Mouse (Mus musculus): ENCODE data around the gene Gm21954. TPM values are rescaled to one million over a fixed set of nuclear protein-coding genes. Genes with fewer than 3 reads are reported as not detected.

Gene Gm21954
- not detected for total RNA-seq (2021)

DNA sequence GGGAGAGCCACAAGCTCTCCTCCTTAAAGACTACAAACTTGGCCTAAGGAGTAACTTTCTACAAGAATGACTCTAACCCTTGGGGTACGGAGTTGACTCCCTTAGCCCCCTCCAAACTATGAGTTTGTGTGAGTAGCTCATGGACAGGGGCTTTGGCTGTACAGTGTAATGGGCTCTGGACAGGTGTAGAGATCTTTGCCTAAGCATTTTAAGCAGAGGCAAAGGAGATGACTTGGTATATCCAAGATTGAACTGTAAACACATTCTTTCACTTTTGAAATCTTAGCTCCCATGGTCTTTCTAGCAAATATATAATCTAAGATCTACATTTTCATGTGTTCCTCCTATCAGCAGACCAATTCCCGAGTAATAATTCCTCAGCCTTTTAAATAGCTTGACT lies at the start of gene Gm21954:
TSS of gene Gm21954 (minus strand) at position 101 of the 400 bp plus-strand sequence.
- DNase-seq (ENCODE audit: extremely low spot score in 1 of 2, low spot score in 1 of 2) = no peak

DNA sequence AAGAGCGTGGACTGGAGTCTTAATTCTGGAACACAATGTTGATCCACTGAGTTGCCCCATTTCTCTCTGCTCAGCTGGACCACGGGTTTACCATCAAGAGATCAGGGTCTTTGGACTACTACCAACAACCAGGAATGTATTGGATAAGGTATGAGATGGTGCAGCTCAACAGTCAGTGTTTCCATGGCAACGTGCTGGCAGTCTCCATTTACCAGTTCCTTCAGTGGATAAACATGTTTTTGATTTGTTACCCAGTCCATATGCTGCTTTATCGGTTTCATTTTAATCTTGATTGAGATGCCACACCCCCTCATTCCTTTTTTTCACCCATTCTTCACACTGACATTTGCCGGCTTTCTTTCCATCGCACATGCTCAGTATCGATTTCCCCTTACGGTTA lies 49.8 kb upstream of the Gm21954 start:
- no peak for DNase-seq (ENCODE audit: extremely low spot score in 1 of 2, low spot score in 1 of 2)

DNA sequence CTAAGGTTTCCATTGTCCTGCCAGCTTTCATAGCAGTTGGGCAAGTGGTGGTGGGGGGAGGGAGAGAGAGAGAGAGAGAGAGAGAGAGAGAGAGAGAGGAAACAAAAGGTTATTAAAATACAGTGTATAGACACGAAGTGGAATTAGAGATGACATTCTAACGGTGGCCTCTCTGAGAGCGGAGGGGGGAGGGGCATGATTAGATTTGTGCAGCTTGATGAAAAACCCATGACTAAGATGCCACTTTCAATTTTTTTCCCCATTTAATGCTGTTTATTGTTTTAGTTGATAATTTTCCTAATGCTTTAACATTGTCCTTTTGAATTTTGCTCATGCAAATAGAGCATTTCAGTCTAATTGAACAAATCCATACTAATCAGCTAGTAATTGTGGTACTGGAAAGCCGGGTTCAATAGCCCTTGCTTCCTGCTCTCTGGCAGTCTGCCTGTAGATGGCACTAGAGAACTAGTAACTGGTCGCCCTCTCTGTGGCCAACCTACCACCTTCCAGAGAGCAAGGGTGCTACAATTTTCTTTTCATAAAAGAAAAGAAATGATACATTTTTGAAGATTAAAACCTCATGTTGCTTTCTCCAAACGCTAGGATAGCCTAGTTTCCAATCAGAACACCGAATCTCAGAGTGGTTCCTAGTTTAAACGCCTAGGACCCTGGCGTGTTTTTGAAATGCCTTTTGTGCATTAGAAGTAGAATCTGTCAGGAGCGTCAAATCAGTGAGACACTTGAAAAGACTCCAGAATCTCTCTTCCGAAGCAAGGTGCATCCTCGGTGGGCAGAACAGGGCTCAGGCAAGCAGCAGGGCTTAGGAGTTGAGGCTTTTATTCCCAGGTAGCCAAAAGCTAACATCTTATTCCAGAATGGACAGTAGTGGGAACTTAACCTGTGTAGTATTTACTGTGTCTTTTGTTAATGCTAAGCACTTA lies 48.5 kb upstream of the Gm21954 start:
- peak in 1 of 2 experiments; percentile 70 for DNase-seq (ENCODE audit: extremely low spot score in 1 of 2, low spot score in 1 of 2)

DNA sequence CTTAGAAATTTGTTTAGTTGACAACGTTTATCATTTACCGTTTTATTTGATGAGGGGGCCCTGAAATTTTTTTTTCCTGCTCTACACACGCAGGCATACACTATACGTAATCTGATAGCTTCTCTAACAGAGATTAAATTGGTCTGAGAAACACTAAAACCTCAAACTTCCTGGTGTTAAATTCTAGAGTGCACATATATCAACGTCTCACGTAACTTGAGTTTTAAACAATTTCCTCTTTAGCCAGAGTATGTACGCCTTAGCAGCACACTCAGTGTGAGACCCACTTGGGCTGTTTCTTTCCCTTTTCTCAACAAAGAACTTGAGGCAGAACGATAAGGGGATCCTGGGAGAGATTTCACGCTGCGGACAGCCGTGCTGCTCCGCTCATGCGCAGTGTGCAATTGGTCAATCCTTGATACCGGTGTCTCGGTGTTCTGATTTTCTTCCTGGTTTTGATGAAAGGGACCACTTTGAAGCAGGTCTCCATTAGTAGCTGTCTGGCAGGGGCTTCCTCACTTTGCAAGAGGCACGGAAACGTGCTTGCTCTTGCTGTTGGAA lies 45.5 kb upstream of the Gm21954 start:
- no peak for DNase-seq (ENCODE audit: extremely low spot score in 1 of 2, low spot score in 1 of 2)

DNA sequence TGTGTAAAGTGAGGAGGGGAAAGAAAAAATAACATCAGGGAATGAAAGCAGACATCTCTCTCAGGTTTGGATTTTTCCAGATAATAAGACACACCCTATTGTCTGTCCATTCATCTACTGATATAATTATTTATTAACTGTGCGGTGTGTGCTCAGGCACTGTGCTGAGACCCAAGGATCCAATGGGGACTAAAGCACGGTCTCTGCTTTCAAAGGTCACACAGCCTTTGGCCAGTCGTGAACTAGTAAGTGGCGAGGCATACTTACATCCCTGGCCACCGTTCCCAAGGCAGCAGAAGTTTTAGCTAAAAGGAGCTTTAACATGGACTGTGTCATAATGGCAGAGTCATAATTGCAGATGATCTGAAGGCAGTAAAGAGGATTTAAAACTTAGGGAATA lies 44.0 kb upstream of the Gm21954 start:
- no peak for DNase-seq (ENCODE audit: extremely low spot score in 1 of 2, low spot score in 1 of 2)

DNA sequence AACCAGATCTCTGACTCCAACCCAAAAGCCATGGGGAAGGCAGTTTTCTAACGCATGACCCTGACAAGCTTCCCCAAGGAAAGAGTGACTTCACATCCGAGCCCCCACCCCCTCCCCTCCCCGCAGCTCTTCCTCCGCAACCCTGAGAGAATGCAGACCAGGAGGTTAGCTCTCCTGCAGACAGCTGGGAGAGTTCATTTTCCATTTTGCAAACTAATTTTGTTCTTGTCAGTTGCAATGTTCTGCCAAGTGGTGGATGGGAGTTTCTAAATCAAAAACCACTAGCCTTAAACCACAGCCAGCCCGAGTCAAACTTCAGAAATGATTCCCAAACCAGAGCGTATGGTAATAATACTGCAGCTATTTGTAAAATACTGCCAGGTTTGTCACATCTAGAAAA lies 39.6 kb upstream of the Gm21954 start:
- no peak for DNase-seq (ENCODE audit: extremely low spot score in 1 of 2, low spot score in 1 of 2)

DNA sequence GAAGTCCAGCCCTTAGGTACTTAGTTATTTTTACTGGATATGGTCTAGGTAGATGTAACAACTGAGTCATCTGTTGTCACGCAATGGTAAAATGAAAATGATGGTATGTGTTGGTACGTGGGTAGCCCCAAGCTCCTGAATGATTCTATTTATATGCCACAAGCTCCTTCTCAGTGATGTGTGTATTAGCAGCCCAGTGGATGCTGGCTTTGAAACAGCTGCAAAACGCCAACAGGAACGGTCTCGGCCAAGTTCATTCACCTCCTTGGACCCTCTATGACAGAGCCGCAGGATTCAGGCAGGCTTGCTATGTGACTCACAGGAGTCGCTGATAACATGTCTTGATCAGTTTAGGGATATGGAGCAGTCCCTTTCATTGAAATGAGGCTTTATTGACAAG lies 38.2 kb upstream of the Gm21954 start:
- no peak for DNase-seq (ENCODE audit: extremely low spot score in 1 of 2, low spot score in 1 of 2)

DNA sequence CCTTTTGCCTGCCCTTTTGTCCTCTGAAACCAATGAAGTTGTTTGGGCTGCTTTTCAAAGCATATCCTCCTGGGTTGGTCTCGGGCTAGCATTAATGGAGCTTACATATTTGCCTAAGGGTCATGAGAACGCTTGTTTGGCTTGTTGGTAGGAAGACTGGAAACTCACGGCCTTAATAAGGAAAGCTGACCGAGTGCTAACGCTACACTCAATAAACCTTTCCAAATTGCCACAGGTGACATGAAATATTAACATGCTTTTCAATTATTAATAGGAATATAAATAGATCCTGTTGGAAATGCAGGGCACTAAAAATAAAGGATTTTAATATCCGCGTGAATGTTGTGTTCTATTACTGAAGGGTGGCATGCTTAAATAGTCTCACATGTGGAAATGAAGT lies 27.3 kb upstream of the Gm21954 start:
- no peak for DNase-seq (ENCODE audit: extremely low spot score in 1 of 2, low spot score in 1 of 2)

DNA sequence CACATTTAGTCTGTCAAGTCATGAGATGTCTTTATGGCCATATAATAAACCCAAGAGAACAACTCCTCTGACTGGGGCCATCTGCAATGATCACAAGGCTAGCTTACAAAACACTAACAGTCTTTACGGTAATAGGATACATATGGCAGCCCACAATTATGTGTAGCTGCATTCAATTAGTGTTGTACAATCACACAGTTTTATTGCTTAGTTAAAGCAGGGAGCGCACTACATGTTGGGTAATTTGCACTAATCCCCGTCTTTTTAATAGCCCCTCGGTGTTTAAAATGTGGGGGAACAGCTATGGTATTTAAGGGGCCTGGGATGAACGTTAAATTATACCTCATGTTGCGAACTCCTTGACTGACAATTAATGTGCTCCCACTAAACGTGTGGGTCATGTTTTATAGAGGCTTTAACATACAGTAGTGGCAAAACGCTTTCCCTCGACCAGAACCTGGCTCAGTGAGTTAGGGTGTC lies 24.5 kb upstream of the Gm21954 start:
- no peak for DNase-seq (ENCODE audit: extremely low spot score in 1 of 2, low spot score in 1 of 2)

DNA sequence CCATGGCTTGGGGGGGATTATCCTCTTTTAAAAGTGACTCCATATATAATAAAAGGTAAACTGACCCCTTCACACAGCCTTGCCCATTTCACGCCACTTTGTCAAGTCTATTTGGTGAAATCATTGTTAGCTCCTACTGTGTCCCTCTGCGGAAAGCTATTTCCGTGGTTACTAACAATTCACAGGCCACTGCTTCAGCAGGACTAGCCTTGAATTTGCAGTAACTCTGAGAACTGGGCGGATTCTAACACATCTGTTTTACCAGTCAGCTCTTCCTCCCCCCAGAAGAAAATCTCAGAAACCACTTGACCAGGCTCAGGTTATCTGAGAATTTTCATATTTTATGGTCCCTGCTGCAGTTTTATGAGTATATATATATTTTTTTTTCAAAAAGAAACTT lies 23.9 kb upstream of the Gm21954 start:
- no peak for DNase-seq (ENCODE audit: extremely low spot score in 1 of 2, low spot score in 1 of 2)

DNA sequence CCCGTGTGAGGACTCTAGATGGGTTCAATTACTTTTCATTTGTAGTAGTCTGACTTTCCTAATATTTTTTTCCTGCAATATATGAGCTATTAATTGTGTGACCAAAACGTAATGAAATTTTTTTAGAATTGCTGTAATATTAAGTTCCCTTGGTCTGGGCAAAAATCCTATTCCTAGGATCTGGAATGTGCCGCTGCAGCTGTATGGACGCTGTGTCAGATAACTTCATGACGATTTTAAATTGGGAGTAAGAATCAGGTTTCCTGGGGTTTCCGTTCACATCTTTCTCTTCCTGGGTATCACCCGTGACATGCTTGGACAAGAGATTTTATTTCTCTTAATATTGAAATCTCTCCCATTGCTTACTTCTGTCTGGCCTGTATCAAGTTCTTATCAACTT lies 23.2 kb upstream of the Gm21954 start:
- no peak for DNase-seq (ENCODE audit: extremely low spot score in 1 of 2, low spot score in 1 of 2)

DNA sequence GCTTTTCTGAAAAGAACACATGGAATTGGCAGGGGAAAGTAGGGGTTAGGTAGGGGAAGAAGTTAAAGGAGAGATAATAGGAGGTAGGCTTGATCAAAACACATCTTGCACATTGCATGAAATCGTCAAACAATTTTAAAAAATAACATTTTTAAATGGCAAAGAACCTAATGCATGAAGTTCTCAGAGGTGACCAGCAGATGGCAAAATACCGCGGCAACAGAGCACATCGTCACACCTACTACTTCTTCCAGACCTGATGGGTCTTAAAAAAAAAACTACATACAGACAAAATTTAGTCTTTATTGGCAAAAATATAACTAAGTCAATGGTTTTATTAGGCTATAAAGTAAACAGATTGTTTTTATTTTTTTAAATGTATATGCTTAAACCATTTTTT lies 22.3 kb upstream of the Gm21954 start:
- DNase-seq (ENCODE audit: extremely low spot score in 1 of 2, low spot score in 1 of 2) = no peak

DNA sequence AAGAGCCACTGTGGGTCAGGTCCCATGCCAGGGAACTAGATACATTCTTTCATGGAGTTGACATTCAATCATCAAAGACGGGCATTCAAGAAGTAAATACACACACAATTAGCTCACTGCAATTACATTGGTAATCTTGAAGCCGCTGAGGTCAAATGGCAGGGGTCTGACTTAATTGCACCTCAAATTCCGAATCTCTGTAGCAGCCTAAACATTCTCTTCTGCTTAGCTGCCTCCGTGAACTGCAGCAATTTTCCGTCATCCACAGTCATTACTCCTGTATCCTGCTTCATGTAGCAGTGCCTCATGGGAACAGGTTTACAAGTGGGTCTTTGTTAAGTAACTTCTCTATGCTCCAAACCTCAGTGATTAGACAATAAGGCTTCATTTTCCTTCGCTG lies 20.0 kb upstream of the Gm21954 start:
- no peak for DNase-seq (ENCODE audit: extremely low spot score in 1 of 2, low spot score in 1 of 2)

DNA sequence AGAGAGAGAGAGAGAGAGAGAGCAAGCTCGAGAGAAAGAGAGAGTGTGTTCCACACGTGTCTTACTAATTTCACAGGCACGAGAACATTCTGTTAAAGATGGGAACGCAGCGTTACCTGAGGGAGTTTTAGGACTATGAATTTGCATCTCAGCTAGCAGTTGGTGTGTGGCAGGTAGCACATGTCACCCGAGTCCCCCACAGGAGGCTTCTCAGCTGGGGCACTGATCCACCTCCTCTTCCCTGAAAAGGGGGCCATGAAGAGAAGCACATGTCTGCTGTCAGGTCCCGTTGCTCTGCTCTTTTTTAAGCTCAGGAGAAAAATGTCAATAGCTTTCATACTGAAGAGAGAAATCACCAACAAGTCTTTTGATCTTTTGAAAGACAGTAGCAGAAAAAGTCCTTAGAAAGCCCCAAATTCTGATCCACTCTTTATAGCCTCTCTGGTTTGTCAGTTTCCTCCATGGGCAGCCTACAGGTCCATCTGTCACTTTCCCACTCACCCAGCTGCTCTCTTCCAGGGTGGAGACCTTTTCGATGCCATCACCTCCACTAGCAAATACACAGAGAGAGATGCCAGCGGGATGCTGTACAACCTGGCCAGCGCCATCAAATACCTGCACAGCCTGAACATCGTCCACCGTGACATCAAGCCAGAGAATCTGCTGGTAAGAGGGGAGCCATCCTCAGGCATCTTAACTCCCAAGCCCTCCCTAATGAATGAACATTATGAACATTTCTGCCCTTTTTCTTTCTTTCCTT lies 17.4 kb upstream of the Gm21954 start:
- DNase-seq (ENCODE audit: extremely low spot score in 1 of 2, low spot score in 1 of 2) = no peak

DNA sequence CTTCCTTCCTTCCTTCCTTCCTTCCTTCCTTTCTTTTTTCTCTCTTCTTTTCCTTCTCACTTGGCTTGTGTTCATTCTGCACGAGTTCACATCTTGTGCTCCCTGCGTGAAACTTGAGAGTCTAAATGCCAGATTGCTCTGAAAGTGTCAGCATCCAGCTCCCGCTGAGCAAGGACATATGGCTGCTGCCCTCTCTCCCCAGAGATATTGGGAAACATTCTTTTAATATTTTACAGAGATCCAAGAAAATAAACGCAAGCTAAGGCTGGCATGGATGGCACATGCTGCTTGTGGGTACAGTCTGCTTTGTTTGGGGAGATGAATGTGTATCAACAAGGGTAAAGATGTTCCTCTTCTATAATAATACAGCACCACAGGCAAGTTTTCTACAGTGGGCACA lies 11.3 kb upstream of the Gm21954 start:
- no peak for DNase-seq (ENCODE audit: extremely low spot score in 1 of 2, low spot score in 1 of 2)

DNA sequence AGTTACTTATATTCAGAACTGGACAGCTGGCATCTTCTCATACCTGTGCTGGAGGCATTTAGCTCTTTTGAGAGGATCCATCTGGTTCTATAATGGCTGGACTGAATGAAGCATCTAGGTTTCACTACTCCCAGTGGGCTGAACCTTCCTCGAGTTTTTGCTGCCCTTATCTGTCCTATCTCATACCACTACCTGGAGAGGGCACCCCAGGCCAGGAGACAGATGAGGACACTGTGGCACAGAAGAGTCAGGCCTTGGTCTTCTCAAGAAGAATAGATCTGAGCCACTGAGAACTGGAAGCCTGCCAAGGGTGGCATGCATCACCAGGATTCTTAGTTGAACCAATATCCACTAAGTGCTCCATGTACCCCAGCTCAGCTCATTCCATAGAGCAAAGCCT lies 9.1 kb upstream of the Gm21954 start:
- DNase-seq (ENCODE audit: extremely low spot score in 1 of 2, low spot score in 1 of 2) = no peak

DNA sequence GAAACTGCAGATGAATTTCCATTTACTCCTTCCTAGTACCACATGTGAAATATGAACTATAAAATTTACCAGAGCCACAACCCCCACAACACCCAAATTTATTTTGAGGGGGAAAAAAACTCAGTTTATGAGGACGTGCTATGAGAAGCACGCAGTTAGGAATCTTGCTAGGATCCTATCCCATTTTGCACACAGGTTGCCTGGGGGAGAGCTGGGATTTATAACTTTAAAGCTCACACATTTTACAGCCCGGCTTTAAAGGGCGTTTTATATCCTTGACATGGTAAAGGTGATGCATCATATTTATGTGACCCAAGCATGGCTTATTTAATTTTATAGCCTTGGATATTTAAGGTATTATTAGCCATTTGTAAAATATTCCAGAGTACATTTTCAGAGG lies 7.3 kb upstream of the Gm21954 start:
- DNase-seq (ENCODE audit: extremely low spot score in 1 of 2, low spot score in 1 of 2) = no peak

DNA sequence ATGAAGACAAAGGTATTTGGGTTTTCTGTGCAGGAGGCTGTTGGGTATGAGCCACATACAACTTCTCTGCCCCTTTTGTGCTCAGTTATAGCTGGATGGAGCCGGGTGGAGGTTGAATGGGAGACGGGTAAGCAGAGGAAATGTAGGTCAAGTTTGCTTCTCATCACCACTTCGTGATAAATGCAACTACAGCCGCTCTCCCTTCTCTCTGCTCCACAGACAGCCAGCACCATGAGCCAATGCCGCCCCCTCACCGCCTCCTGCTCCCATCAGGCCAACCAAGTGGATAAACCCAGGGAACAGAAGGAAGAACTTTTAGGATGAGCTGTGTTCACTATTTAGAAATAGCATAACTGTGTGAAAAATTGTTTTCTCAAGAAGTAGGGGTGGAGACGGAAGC lies 4.7 kb upstream of the Gm21954 start:
- DNase-seq (ENCODE audit: extremely low spot score in 1 of 2, low spot score in 1 of 2) = peak in 1 of 2 experiments; percentile 56

DNA sequence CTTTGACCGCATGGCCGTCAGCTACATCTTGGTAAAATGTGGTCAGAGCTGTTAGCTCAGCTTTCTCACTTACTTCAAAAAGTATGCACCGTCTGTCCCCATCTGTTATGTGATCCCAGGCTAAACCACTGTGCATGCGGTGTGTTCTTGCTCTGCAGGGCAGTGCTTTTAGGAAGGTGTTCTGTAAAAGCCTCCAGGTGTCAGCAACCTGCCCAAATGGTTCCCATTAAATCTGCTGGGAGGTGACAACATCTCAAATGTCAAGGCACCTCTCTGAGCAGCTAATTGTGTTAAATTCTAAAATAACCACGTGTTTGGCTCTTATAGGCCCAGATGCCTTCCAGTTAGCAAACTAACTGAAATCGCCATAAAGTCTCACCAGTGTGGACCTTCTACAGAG lies 1.1 kb upstream of the Gm21954 start:
- no peak for DNase-seq (ENCODE audit: extremely low spot score in 1 of 2, low spot score in 1 of 2)

DNA sequence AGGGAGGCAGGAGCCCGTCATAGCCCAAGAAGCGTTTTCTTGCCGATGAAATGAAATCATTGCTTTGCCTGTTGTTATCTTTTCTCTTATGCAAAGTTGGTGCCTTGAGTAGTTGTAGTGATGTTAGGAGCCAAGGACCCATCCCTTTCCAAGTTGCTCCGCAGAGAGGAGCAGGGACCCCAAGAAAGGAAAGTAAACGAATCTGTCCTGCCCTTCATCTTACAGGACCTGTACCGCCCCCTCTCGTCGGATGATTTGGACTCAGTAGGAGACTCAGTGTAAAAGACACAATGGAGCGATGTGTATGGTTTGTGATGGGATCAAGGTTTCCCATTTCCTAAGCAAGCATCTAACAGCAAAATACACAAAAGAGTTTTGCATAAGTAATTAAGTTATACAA lies 5.7 kb downstream of the Gm21954 start:
- DNase-seq (ENCODE audit: extremely low spot score in 1 of 2, low spot score in 1 of 2) = peak in 1 of 2 experiments; percentile 56

DNA sequence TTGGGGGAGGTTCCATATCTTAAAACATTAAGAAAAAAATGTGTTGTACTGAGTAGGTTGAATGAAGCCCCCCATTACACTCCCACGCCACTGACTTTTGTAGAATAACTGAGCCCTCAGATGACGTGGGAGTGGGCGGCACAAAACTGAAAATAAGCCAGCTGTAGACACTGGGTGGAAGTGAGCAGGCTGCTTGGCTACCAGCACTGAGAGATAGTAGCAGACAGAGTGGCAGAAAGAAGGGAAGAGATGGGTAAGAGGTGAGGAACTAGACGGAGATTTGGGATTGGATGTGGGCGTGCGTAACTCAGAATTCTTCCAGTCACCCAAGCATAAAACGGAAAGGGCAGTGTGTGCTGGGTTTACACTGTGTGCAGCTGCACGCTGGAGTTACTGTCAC lies 6.2 kb downstream of the Gm21954 start:
- no peak for DNase-seq (ENCODE audit: extremely low spot score in 1 of 2, low spot score in 1 of 2)
